Mouse (Mus musculus): Measurements from ENCODE around the gene Grasp. TPM values are rescaled to one million over a fixed set of nuclear protein-coding genes. Genes with fewer than 3 reads are reported as not detected.

Gene Grasp
- polyA plus RNA-seq, 1 experiment = 6.2 TPM

DNA sequence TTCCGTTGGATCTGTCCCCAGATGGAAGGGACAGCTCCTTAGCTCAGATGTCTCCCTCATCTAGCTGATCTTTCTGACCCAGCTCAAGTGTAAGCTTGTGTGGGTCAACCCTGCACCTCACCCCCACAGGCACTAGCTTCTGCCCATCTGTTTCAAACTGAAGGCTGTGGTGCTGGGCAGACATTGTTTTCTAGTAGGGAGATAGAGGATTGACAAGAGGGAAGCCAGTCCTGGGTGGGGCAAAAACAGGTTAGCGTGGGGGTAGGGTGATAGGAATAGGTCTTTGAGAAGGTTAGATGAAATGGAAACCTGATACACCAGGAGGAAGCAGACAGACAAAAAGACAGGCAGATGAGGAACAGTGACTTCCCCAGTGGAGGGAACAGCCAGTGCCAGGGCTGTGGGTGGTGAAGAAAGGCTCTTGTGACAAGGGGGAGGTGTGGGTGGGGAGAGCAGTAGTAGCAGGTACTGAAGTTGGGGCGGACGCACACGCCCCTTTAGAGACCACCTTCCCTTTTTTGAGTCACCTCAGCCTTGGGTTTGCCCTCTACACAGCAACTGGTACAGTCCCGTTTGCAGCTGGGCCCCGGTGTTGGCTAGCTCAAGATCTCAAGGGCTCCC, 32.0 kb downstream of the Grasp start:
- DNase-seq = no peak
- TF ChIP-seq POLR2A (IDR thresholded peaks at IDR 0.05; ENCODE audit: low read depth, low read length) = no peak
- no peak for TF ChIP-seq CTCF (conservative IDR thresholded peaks at IDR 0.05; ENCODE audit: insufficient read depth, insufficient read length, low read depth, low read length)
- WGBS = 85% methylated on average over 7 of the region's 7 CpGs
- Histone ChIP-seq H3K27me3 (replicated peaks; ENCODE audit: control insufficient read depth, insufficient read depth, low read length) (no peaks in the 10 kb centered on the region), H3K4me3 (ENCODE audit: insufficient read depth, low read depth, low read length) (no peak overlapping the region), H3K36me3 (ENCODE audit: control insufficient read depth, insufficient read depth, low read length) (no peaks in the 10 kb centered on the region), H3K4me1 (ENCODE audit: control insufficient read depth, insufficient read depth, low read length) (peaks cover 10% of the 10 kb centered on the region; the same call in 1 of the 2 replicates), H3K27ac (ENCODE audit: insufficient read depth, low read depth, low read length) (no peak overlapping the region)

DNA sequence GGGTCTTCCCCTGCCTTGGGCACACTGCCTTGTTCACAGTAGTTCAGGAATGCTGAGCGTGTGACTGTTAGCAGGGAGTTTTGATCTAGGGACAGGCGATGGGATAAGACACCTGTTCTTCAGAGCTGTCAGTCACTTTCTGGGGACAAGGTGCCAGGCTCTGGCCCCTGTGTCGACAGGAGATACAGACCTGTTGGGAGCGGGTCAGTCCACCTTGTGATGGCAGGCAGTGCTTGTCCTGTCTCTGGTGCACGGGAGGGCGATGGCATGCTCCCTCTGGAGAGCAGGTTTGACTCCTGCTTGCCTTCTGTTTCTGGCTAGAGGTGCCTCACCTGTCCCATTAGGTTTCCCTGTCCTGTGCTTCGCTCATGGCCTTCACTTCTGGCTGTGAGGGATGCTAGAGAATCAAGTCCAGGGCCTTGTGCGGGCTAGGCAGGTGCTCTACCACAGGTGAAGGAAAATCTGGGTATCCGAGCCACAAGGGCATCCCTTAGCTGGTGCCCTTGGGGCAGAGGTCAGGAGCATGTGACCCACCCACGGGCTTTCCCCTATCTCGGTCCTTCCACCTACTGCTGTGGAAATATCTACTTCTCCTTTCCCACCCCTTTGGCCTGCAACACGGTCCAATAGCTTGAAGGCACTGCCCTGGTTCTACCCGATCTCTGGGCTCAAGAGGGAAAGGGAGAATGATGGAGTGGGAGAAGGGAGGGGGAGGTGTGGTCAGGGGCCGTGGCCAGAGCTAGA, 32.6 kb downstream of the Grasp start:
- no peak for TF ChIP-seq POLR2A (IDR thresholded peaks at IDR 0.05; ENCODE audit: low read depth, low read length)
- no peak for TF ChIP-seq CTCF (conservative IDR thresholded peaks at IDR 0.05; ENCODE audit: insufficient read depth, insufficient read length, low read depth, low read length)
- no peak for DNase-seq
- H3K27me3 ChIP-seq (replicated peaks; ENCODE audit: control insufficient read depth, insufficient read depth, low read length) = no peaks in the 10 kb centered on the region
- no peak overlapping the region for H3K4me3 ChIP-seq (ENCODE audit: insufficient read depth, low read depth, low read length)
- H3K27ac ChIP-seq (ENCODE audit: insufficient read depth, low read depth, low read length) = no peak overlapping the region
- H3K36me3 ChIP-seq (ENCODE audit: control insufficient read depth, insufficient read depth, low read length) = no peaks in the 10 kb centered on the region
- H3K4me1 ChIP-seq (ENCODE audit: control insufficient read depth, insufficient read depth, low read length) = peaks cover 10% of the 10 kb centered on the region; the same call in 1 of the 2 replicates
- WGBS = 82% methylated on average over 14 of the region's 14 CpGs

DNA sequence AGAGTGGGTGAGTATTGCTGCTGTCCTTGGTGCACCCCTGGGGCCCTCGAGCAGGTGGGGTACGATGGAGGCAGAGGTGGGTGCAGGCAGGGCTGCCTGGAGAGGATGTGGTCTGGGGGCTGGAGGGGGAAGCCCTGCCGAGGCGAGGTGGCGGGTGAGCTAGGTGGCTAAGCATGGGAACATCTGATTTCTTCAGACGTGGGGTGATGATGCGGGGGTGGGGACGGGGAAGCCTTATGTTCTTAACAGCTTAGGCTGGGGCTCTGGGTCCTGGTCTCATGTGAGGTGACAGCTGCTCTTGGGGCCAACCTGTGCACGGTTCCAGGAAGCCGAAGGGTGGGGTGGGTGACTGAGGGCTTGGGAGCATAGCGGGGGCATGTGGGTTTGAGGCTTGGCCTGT, 34.4 kb downstream of the Grasp start:
- Histone ChIP-seq H3K27me3 (replicated peaks; ENCODE audit: control insufficient read depth, insufficient read depth, low read length) (no peaks in the 10 kb centered on the region), H3K4me1 (ENCODE audit: control insufficient read depth, insufficient read depth, low read length) (0 out of 2 replicates have a peak, but pooled peaks cover 5% of the 10 kb centered on the region), H3K36me3 (ENCODE audit: control insufficient read depth, insufficient read depth, low read length) (no peaks in the 10 kb centered on the region), H3K4me3 (ENCODE audit: insufficient read depth, low read depth, low read length) (no peak overlapping the region), H3K27ac (ENCODE audit: insufficient read depth, low read depth, low read length) (no peak overlapping the region)
- DNase-seq = no peak
- WGBS = 83% methylated on average over 11 of the region's 11 CpGs
- TF ChIP-seq CTCF (conservative IDR thresholded peaks at IDR 0.05; ENCODE audit: insufficient read depth, insufficient read length, low read depth, low read length) (no peak), POLR2A (IDR thresholded peaks at IDR 0.05; ENCODE audit: low read depth, low read length) (no peak)

DNA sequence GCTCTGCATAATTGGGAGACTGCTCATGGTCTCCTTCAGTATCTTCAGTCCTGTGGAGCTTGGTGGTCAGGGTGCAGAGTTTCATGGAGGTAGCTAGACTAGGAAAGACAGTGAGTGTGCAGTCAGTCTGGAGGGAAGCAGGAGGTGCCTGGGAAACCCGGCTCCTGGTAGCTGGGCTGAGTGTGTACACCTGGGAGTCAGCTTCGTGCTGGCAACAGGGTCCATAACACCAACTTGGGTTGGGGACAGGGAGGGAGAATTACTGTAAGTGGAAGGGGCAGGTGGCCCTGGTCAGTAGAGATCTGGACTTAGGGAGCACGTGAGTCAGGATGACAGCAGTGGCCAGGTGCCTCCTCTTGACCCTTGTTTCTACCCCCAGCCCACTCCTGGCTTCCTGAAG, 35.9 kb downstream of the Grasp start:
- Histone ChIP-seq H3K27ac (ENCODE audit: insufficient read depth, low read depth, low read length) (0 out of 2 replicates have a peak overlapping the region, but pooled peaks have one; percentile 7), H3K36me3 (ENCODE audit: control insufficient read depth, insufficient read depth, low read length) (no peaks in the 10 kb centered on the region), H3K27me3 (replicated peaks; ENCODE audit: control insufficient read depth, insufficient read depth, low read length) (no peaks in the 10 kb centered on the region), H3K4me3 (ENCODE audit: insufficient read depth, low read depth, low read length) (no peak overlapping the region), H3K4me1 (ENCODE audit: control insufficient read depth, insufficient read depth, low read length) (0 out of 2 replicates have a peak, but pooled peaks cover 5% of the 10 kb centered on the region)
- 87% methylated on average over 3 of the region's 3 CpGs for WGBS
- TF ChIP-seq POLR2A (IDR thresholded peaks at IDR 0.05; ENCODE audit: low read depth, low read length) (no peak), CTCF (conservative IDR thresholded peaks at IDR 0.05; ENCODE audit: insufficient read depth, insufficient read length, low read depth, low read length) (no peak)
- DNase-seq = no peak

DNA sequence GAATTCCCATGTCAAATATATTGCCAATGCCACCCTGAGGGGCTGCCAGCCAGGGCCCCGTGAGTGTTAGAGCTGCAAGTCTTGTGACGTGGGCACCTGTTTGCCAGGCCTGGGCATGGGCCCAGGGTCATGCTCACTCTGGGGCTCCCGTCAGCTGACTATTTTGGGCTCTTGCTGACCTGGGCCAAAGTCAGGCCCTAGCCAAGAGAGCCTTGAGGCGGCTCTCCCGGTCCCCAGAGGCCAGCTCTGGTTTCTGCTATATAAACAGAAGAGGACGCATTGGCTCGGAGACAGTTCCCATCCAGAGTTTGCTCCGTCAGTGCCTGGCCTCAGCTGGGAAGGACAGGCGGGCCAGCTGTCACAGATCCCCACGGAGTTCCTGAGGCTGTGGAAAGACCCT, 36.4 kb downstream of the Grasp start:
- TF ChIP-seq POLR2A (IDR thresholded peaks at IDR 0.05; ENCODE audit: low read depth, low read length) = no peak
- no peak for TF ChIP-seq CTCF (conservative IDR thresholded peaks at IDR 0.05; ENCODE audit: insufficient read depth, insufficient read length, low read depth, low read length)
- no peak overlapping the region for H3K4me3 ChIP-seq (ENCODE audit: insufficient read depth, low read depth, low read length)
- 0 out of 2 replicates have a peak, but pooled peaks cover 5% of the 10 kb centered on the region for H3K4me1 ChIP-seq (ENCODE audit: control insufficient read depth, insufficient read depth, low read length)
- H3K27me3 ChIP-seq (replicated peaks; ENCODE audit: control insufficient read depth, insufficient read depth, low read length) = no peaks in the 10 kb centered on the region
- WGBS = 40% methylated on average over 10 of the region's 10 CpGs
- 0 out of 2 replicates have a peak overlapping the region, but pooled peaks have one; percentile 7 for H3K27ac ChIP-seq (ENCODE audit: insufficient read depth, low read depth, low read length)
- peak; percentile 79 for DNase-seq
- H3K36me3 ChIP-seq (ENCODE audit: control insufficient read depth, insufficient read depth, low read length) = no peaks in the 10 kb centered on the region

DNA sequence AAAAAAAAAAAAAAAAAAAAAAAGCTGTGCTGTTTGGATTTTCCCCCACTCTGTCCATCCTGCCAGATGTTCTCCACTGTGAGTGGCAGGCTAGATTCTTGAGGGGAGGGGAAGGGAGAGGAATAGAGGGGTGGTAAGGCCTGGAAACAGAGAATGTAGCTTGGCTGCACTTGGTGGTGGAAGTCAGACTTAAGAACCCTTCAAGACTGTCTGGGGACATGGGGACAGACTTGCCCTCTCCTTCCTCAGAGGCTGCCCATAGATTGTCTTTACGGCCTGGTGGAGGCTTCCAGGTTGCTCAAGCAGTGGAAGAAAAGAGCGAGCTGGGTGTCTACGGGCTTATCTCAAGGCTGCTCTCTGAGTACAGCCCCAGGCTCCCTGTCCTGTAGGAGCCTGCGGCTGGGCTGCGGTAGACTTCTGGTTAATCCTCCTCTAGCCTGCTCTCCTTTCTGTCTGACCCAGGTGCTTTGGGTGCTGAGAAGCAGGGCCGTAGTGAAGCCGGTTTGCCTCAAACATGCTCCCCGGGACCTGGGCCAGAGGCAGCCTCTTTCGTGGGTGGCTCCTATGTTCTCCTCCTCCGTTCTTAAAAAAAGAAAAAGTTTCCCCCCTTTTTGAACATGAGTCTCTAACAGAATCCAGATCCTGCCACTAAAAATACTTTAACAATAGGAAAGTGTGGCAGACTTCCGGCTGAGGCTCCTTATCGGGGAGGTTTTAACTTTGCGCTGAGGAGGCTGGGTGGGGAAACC, 37.1 kb downstream of the Grasp start:
- TF ChIP-seq POLR2A (IDR thresholded peaks at IDR 0.05; ENCODE audit: low read depth, low read length) = no peak
- peaks cover 7% of the 10 kb centered on the region; the same call in 1 of the 2 replicates for H3K4me1 ChIP-seq (ENCODE audit: control insufficient read depth, insufficient read depth, low read length)
- no peaks in the 10 kb centered on the region for H3K36me3 ChIP-seq (ENCODE audit: control insufficient read depth, insufficient read depth, low read length)
- peak; percentile 43 for DNase-seq
- no peak overlapping the region for H3K4me3 ChIP-seq (ENCODE audit: insufficient read depth, low read depth, low read length)
- H3K27me3 ChIP-seq (replicated peaks; ENCODE audit: control insufficient read depth, insufficient read depth, low read length) = no peaks in the 10 kb centered on the region
- 54% methylated on average over 13 of the region's 13 CpGs for WGBS
- peak overlapping the region; percentile 43 for H3K27ac ChIP-seq (ENCODE audit: insufficient read depth, low read depth, low read length)

DNA sequence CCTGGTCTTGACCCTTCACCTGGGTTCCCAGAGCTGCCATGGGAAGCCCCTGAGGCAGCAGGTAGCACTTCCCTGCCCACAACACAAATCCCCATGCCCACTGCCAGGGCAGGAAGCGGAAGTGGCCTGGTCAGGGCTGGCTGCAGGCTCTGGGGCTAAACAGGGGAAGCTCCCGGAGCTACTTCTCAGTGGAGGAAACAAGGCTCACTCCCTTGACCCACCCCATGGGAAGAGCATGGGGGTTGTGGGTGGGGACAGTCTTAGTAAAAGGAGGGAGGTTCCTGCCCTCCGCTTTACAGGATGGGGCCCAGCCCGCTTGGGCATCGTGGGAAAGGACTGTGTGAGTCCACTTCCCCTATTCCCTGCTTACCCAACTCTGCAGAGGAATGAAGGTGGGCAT, 38.5 kb downstream of the Grasp start:
- Histone ChIP-seq H3K27ac (ENCODE audit: insufficient read depth, low read depth, low read length) (no peak overlapping the region), H3K4me1 (ENCODE audit: control insufficient read depth, insufficient read depth, low read length) (peaks cover 8% of the 10 kb centered on the region; the same call in 1 of the 2 replicates), H3K27me3 (replicated peaks; ENCODE audit: control insufficient read depth, insufficient read depth, low read length) (no peaks in the 10 kb centered on the region), H3K4me3 (ENCODE audit: insufficient read depth, low read depth, low read length) (no peak overlapping the region), H3K36me3 (ENCODE audit: control insufficient read depth, insufficient read depth, low read length) (no peaks in the 10 kb centered on the region)
- TF ChIP-seq POLR2A (IDR thresholded peaks at IDR 0.05; ENCODE audit: low read depth, low read length) (no peak), CTCF (conservative IDR thresholded peaks at IDR 0.05; ENCODE audit: insufficient read depth, insufficient read length, low read depth, low read length) (no peak)
- 72% methylated on average over 5 of the region's 5 CpGs for whole genome bisulfite sequencing
- peak; percentile 47 for DNase-seq
